Mouse (Mus musculus) testis, postnatal 10 days (tissue): ENCODE measurements around the gene Baiap3.

Experiments used
- DNase-seq: peaks from one replicate; pipeline ENCODE4 v3.0.0; 2021; ENCODE audit warnings: low spot score

Baiap3 gene

GRCm38 (mm10) chr17:25210680-25211466 lies 45.3 kb downstream of the Baiap3 start:
- no peak for DNase-seq

DNA sequence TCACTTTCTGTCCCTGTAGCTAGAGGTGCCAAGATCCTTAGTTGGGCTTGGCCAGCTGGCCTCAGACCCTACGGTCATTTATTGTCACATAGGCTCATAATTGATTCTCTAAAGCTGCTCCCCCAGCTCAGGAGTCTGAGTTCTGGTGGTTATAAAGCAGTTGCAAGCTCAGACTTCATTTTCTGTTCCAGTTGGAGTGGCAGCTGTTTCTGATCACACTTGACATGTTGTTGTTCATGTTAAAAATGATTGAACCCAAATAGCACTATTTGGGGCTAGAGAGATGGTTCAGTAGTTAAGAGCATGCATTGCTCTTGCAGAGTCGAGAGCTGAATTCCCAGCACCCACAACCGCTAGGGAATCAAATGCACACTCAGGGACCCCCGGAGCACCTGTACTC lies 46.2 kb downstream of the Baiap3 start:
- DNase-seq: no peak

DNA sequence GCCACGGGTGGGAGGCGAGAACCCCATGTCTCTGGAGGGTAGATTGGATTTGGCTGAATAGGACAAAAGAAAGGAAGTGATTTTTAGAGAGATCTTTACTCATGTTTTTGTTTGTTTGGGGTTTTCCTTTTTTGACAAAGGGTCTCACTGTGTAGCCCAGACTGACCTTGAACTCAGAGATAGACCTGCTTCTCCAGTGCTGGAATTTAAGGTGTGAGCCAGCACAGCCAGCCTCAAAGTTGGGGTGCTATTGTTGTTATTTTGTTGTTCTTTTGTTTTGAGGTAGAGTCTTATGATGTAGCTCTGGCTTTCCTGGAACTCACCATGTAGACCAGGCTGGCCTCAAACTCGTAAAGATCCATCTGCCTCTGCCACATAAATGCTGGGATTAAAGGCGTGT lies 53.8 kb downstream of the Baiap3 start:
- no peak for DNase-seq
